Mouse (Mus musculus) adrenal gland, postnatal 14 days (tissue): ENCODE measurements around the gene Snrpb. TPM values are rescaled to one million over a fixed set of nuclear protein-coding genes. Genes with fewer than 3 reads are reported as not detected.

Experiments used
- DNase-seq: peaks from one replicate; pipeline ENCODE4 v3.0.0; 2021; ENCODE audit warnings: mixed read lengths
- long read RNA-seq, 2 experiments: library from polyadenylated mRNA; stranded (forward); transcript quantifications; one replicate each; pipeline ENCODE4 v2.0.0; 2021
- total RNA-seq: library from RNA; stranded (reverse); gene quantifications from 2 replicates; pipeline ENCODE4 v1.2.3, GENCODE M21; 2021

The Snrpb gene
- 182 and 196 TPM in 2 replicates for total RNA-seq
- long read RNA-seq, experiment 1, transcript Snrpb-201 (7 exons, 1,161 nt) = major isoform, 310 of 332 reads
- long read RNA-seq, experiment 1, partial matches to known transcripts = 12 of 332 reads
- long read RNA-seq, experiment 1, other reads (novel, unspliced or antisense) = 7 of 332 reads
- long read RNA-seq, experiment 2, transcript Snrpb-201 (7 exons, 1,161 nt) = major isoform, 270 of 286 reads
- long read RNA-seq, experiment 2, partial matches to known transcripts = 9 of 286 reads
- long read RNA-seq, experiment 2, other reads (novel, unspliced or antisense) = 4 of 286 reads

- peak; percentile 94 for DNase-seq
These were observed at the start of gene Snrpb for GRCm38 (mm10) chr2:130178706-130179506. TSS of gene Snrpb (minus strand) at chr2:130179403.

- no peak for DNase-seq
These were observed 32.4 kb upstream of the Snrpb start for GRCm38 (mm10) chr2:130211581-130211980.

GRCm38 (mm10) chr2:130209636-130210035 is 30.4 kb upstream of the Snrpb start:
- DNase-seq = no peak

GRCm38 (mm10) chr2:130207996-130208395 is 28.8 kb upstream of the Snrpb start:
- no peak for DNase-seq

- no peak for DNase-seq
These were observed 28.2 kb upstream of the Snrpb start for GRCm38 (mm10) chr2:130207376-130207775.

- no peak for DNase-seq
These were observed 21.8 kb upstream of the Snrpb start for GRCm38 (mm10) chr2:130200961-130201360.

GRCm38 (mm10) chr2:130194894-130195293 is 15.7 kb upstream of the Snrpb start, which contains the start of gene Tmc2:
TSS of gene Tmc2 (plus strand) at chr2:130195194.
- no peak for DNase-seq

GRCm38 (mm10) chr2:130188391-130188790 is 9.2 kb upstream of the Snrpb start:
- no peak for DNase-seq

- DNase-seq = no peak
These were observed 360 bp upstream of the Snrpb start for GRCm38 (mm10) chr2:130179507-130180019.

GRCm38 (mm10) chr2:130178381-130178705 is 860 bp downstream of the Snrpb start:
- peak; percentile 55 for DNase-seq

- DNase-seq = no peak
These were observed 2.4 kb downstream of the Snrpb start for GRCm38 (mm10) chr2:130176820-130177219.

- DNase-seq = no peak
These were observed 7.5 kb downstream of the Snrpb start for GRCm38 (mm10) chr2:130171674-130172073.

GRCm38 (mm10) chr2:130167861-130168260 is 11.3 kb downstream of the Snrpb start:
- peak; percentile 74 for DNase-seq

- peak; percentile 35 for DNase-seq
These were observed 12.6 kb downstream of the Snrpb start for GRCm38 (mm10) chr2:130166311-130167214.

- no peak for DNase-seq
These were observed 16.5 kb downstream of the Snrpb start for GRCm38 (mm10) chr2:130162701-130163100.

GRCm38 (mm10) chr2:130158088-130158437 is 21.1 kb downstream of the Snrpb start:
- DNase-seq = no peak

- DNase-seq = no peak
These were observed 21.7 kb downstream of the Snrpb start for GRCm38 (mm10) chr2:130157231-130158087.

- no peak for DNase-seq
These were observed 23.4 kb downstream of the Snrpb start for GRCm38 (mm10) chr2:130155851-130156250.

GRCm38 (mm10) chr2:130155171-130155570 is 24.0 kb downstream of the Snrpb start:
- peak; percentile 35 for DNase-seq

GRCm38 (mm10) chr2:130146089-130146668 is 33.0 kb downstream of the Snrpb start:
- DNase-seq = no peak
